Mouse (Mus musculus): ENCODE measurements around the gene Olfr1386.
"Not testable (repeated sequence)": the region's sequence is repeated elsewhere in the genome, so short reads cannot be mapped to it uniquely, and the experiment has no call there.

The Olfr1386 gene

GRCm38 (mm10) chr11:49464746-49465145, at the start of gene Olfr1386:
TSS of gene Olfr1386 (plus strand) at chr11:49465046.
- not testable (repeated sequence) for DNase-seq

DNA sequence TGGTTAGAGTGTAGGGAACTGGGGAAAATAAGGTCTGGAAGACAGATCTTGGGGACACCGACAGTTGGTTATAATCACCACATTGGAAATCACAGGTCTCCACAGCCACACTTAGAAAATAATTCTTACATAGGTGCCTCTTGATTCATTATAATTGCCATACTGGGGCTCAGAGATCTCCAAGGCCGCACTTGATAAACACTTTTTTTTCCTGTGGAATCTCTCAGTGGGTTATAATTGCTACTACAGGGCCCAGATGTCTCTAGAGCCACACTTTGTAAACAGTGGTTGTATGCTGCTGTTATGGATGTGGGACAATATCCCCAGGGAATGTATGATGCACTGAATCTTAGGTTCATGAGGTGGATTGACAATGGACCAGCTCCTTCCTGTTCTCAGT, 42.1 kb upstream of the Olfr1386 start, which contains the start of gene Olfr1389:
TSS of gene Olfr1389 (plus strand) at position 301 of the 400 bp plus-strand sequence.
- DNase-seq, result no peak

DNA sequence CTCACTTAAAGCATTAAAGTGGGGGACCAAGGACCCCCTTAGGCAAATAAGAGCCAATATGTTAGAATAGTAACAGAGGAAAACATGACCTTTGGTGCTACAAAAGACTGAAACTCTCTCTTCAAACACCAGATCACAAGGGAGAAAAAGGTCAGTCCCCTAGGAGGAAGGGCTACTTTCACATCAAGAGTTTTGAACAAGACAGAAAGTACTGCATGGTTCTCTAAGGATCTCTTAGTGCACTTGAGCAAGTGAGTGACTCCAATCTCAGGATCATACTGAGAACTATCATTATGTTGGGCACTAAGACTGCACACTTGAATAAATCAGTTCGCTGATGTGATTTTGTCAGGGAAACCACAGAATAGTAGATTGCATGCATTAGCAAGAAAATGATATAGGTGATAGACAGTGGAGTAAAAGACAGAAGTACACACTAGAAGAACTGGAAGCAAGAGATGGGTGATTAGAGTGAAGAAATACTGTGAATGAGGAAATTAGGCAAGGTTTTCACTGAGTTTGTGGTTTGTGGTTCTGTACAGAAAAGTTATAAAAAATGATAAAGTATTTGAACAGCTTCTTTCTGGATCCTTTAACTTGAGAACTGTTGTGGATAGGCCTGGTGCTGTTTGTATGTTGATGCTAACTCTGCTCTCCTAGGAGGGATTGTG, 39.5 kb upstream of the Olfr1386 start:
- no peak for DNase-seq

DNA sequence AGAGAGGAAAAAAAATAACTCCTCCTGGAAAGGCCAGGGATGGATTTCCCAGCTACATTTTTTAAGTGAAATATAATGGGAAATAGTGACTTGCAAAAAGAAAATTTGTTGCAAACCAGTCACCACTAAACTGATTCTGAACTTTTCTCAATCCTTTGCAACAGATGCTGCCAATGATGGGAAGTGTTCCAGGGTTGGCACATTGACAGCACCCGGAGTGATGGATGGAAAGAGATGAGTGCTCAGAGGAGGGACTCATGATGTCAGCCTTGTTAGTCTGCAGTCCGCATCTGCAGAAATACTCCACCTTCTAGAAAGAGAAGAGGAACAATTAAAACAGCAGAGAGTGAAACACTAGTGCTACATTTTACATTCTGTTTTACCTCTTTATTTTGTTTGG, 35.2 kb upstream of the Olfr1386 start:
- DNase-seq, result no peak

DNA sequence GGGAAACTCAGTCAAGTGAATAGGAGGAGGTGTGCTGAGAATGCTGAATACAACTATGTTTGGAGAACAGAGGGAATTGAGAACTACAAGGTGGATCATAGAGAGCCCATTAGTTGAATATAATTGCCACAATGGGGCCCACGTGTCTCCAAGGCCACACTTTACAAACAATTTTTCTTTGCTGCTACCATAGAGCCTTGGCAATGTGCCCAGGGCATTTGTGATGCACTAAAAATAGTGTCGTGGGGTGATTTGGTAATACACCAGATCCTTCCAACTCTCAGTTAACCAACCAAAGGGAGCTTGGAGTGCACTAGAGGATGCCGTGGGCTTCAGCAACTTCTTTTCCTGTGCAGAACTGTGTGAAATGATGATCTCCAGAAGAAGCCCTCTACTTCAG, 28.4 kb upstream of the Olfr1386 start, which contains the start of gene Olfr1388:
TSS of gene Olfr1388 (plus strand) at position 214 of the 400 bp plus-strand sequence.
- DNase-seq, result no peak

GRCm38 (mm10) chr11:49455043-49455442, 9.8 kb upstream of the Olfr1386 start, which contains the start of gene Olfr1387:
TSS of gene Olfr1387 (plus strand) at chr11:49455343.
- no peak for DNase-seq

DNA sequence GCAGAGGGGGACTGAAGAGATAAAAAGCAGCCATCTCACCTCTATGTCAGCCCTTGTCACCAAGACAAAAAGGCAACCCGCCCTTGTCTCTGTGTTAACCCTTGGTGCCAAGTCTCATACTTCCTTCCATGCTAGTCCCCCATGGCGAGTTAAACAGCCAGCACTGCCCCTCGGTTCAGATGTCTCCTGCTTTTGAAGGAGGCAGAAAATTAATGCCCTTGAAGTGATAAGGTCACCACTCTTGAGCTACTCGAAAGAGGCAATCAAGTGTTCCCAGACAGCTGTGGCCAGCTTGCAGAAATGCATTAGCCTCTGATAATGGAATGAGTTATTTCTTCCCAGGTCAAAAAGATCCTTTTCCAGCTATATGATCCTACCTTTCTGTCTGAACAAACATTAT, 21.1 kb downstream of the Olfr1386 start:
- no peak for DNase-seq

- DNase-seq, result not testable (repeated sequence)
These were observed 23.9 kb downstream of the Olfr1386 start, which contains the start of gene Olfr1385 for GRCm38 (mm10) chr11:49488770-49489169. TSS of gene Olfr1385 (plus strand) at chr11:49489070.

GRCm38 (mm10) chr11:49518086-49518485, 53.2 kb downstream of the Olfr1386 start:
- DNase-seq, result no peak

GRCm38 (mm10) chr11:49519348-49519747, 54.5 kb downstream of the Olfr1386 start, which contains the start of gene Olfr1383:
TSS of gene Olfr1383 (plus strand) at chr11:49519648.
- no peak for DNase-seq
